Mouse (Mus musculus) midbrain, embryonic 10.5 days (tissue): ENCODE measurements around the gene Cdc34. TPM values are rescaled to one million over a fixed set of nuclear protein-coding genes. Genes with fewer than 3 reads are reported as not detected.
A peak's percentile ranks its signal among the peaks of the same experiment; 100 is the strongest.

ENCODE experiments used
- DNase-seq: peaks from one replicate; pipeline ENCODE4 v3.0.0-alpha.2; 2017; ENCODE audit warnings: low spot score
- H3K27ac ChIP-seq: fragments of 300-500 bp; sonication (generic); replicated peaks from 2 replicates; pipeline ENCODE4 v1.5.1; 2016; ENCODE audit warnings: mild to moderate bottlenecking
- H3K27me3 ChIP-seq: fragments of 300-500 bp; sonication (generic); 2 replicates; pipeline ENCODE4 v1.6.1; 2016; ENCODE audit warnings: low read depth, mild to moderate bottlenecking; ENCODE audit not compliant: poor library complexity, severe bottlenecking
- H3K36me3 ChIP-seq: fragments of 300-500 bp; sonication (generic); 2 replicates; pipeline ENCODE4 v1.6.1; 2016; ENCODE audit warnings: mild to moderate bottlenecking, moderate library complexity
- H3K4me1 ChIP-seq: fragments of 300-500 bp; sonication (generic); 2 replicates; pipeline ENCODE4 v1.6.1; 2016
- H3K4me3 ChIP-seq: fragments of 300-500 bp; sonication (generic); 2 replicates; pipeline ENCODE4 v1.5.1; 2016; ENCODE audit warnings: mild to moderate bottlenecking, moderate library complexity
- H3K9me3 ChIP-seq: fragments of 300-500 bp; sonication (generic); replicated peaks from 2 replicates; pipeline ENCODE4 v1.6.1; 2016; ENCODE audit warnings: mild to moderate bottlenecking
- WGBS: fragments of 180-500 bp; shearing (Covaris S2); methylation state at CpG from one replicate; pipeline ENCODE4 v1.1.7; 2016; 5-methylcytosine and 5-hydroxymethylcytosine counted together
- polyA plus RNA-seq: library from polyadenylated mRNA; unstranded; fragments of >200 nt; fragmentation: Nextera tagmentation; extraction: Ambion mirVana; gene quantifications from 2 replicates; pipeline ENCODE4 v1.2.1, GENCODE M21; 2016

Gene Cdc34
- polyA plus RNA-seq, 1 experiment from 2014 or later, result 270 TPM

- no peaks in the 10 kb centered on the region for H3K9me3 ChIP-seq
- peak; percentile 99 for DNase-seq
- peaks cover 64% of the 10 kb centered on the region for H3K4me1 ChIP-seq
- WGBS, result under 1% methylated on average over 61 of the region's 65 CpGs
- H3K27ac ChIP-seq, result peak within 1 kb of the TSS; percentile 98
- no peaks in the 10 kb centered on the region for H3K27me3 ChIP-seq
- peak within 1 kb of the TSS; percentile 89 for H3K4me3 ChIP-seq
- peaks cover 34% of the 10 kb centered on the region for H3K36me3 ChIP-seq
These were observed 22.3 kb downstream of the Cdc34 start, which contains the start of gene Bsg for GRCm38 (mm10) chr10:79704065-79704969. Gene Bsg (plus strand): TSS chr10:79704491.

DNA sequence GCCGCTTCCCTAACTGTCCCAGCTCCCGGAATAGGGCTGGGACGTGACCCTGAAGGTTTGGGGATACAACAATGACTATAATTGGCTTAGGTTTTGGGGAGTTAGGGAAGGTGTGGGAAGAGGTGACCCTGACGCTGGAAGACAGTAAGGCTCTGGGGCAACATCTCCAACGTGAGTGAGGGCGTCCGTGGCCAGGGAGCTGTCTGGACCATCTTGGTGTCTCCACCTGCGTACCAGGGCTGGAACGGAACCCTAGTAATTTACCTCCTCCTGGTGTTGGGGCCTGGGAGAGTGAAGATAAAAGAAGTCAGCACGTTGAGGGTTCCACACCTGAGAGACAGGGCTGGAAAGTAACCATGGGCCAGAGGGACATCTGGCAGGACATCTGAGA lies 23.0 kb downstream of the Cdc34 start:
- peak overlapping the region; percentile 98 for H3K27ac ChIP-seq
- peak overlapping the region; percentile 89 for H3K4me3 ChIP-seq
- WGBS, result 5% methylated on average over 10 of the region's 10 CpGs
- no peaks in the 10 kb centered on the region for H3K27me3 ChIP-seq
- H3K9me3 ChIP-seq, result no peaks in the 10 kb centered on the region
- DNase-seq, result no peak
- H3K36me3 ChIP-seq, result peaks cover 40% of the 10 kb centered on the region
- H3K4me1 ChIP-seq, result peaks cover 64% of the 10 kb centered on the region

DNA sequence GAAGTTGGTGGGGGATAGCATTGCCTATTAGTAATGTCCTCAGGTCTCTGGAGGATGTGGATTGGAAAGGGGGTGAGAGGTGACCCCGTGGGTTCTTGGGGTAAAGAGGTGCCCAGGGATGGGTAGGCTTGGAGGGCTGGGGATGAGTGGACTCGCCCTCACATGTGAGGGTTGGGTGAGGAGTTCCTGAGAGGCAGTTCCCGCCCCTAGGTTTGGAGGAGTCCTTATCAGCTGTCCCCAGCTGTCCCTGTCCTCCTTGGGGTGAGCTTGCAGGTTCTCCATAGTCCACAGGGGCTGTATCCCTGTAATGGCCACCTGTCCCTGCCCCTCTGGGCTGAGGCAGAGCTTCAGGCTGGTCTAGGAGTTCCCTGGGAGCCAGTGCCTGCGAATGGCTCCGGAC lies 24.0 kb downstream of the Cdc34 start:
- peaks cover 50% of the 10 kb centered on the region for H3K36me3 ChIP-seq
- DNase-seq, result no peak
- whole genome bisulfite sequencing, result 83% methylated on average over 5 of the region's 5 CpGs
- H3K4me3 ChIP-seq, result peak overlapping the region; percentile 89
- no peaks in the 10 kb centered on the region for H3K9me3 ChIP-seq
- H3K27ac ChIP-seq, result peak overlapping the region; percentile 46
- no peaks in the 10 kb centered on the region for H3K27me3 ChIP-seq
- H3K4me1 ChIP-seq, result peaks cover 60% of the 10 kb centered on the region

GRCm38 (mm10) chr10:79706406-79707094 lies 24.6 kb downstream of the Cdc34 start:
- Histone ChIP-seq H3K36me3 (peaks cover 56% of the 10 kb centered on the region), H3K27me3 (no peaks in the 10 kb centered on the region), H3K27ac (peak overlapping the region; percentile 46; the same call in 1 of the 2 replicates), H3K4me1 (peaks cover 54% of the 10 kb centered on the region), H3K9me3 (no peaks in the 10 kb centered on the region), H3K4me3 (peak overlapping the region; percentile 89)
- no peak for DNase-seq
- WGBS, result 93% methylated on average over 5 of the region's 5 CpGs

GRCm38 (mm10) chr10:79707162-79707561 lies 25.2 kb downstream of the Cdc34 start:
- H3K4me1 ChIP-seq, result peaks cover 52% of the 10 kb centered on the region
- no peak for DNase-seq
- H3K36me3 ChIP-seq, result peaks cover 62% of the 10 kb centered on the region
- no peaks in the 10 kb centered on the region for H3K27me3 ChIP-seq
- no peak overlapping the region for H3K4me3 ChIP-seq
- WGBS, result 83% methylated on average over 1 of the region's 1 CpGs
- H3K9me3 ChIP-seq, result no peaks in the 10 kb centered on the region
- H3K27ac ChIP-seq, result no peak overlapping the region

DNA sequence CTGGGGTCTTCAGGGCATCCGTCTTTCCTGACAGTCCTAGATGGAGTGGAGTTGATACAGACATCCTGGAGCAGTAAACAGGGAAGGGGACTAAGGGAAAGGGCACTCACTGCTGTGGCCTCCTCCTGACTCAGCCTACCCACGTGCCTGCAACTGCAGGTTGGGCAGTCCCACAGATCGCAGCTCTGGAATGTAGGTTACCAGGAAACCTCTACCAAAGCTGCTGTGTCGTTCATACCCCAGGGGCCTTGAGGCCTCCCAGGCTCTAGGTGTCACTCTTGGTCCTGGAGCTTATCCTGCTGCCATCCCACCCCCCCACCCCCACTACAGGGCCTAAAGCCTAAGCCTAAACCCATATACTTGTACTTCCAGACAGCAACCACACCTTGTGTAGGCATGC lies 25.8 kb downstream of the Cdc34 start:
- Histone ChIP-seq H3K27me3 (no peaks in the 10 kb centered on the region), H3K4me1 (peaks cover 54% of the 10 kb centered on the region), H3K27ac (no peak overlapping the region), H3K9me3 (no peaks in the 10 kb centered on the region), H3K36me3 (peaks cover 68% of the 10 kb centered on the region), H3K4me3 (no peak overlapping the region)
- 66% methylated on average over 4 of the region's 4 CpGs for WGBS
- no peak for DNase-seq

GRCm38 (mm10) chr10:79708668-79709067 lies 26.7 kb downstream of the Cdc34 start:
- H3K27me3 ChIP-seq, result no peaks in the 10 kb centered on the region
- H3K27ac ChIP-seq, result no peak overlapping the region
- 96% methylated on average over 21 of the region's 21 CpGs for WGBS
- DNase-seq, result no peak
- peaks cover 53% of the 10 kb centered on the region for H3K4me1 ChIP-seq
- no peaks in the 10 kb centered on the region for H3K9me3 ChIP-seq
- H3K4me3 ChIP-seq, result no peak overlapping the region
- H3K36me3 ChIP-seq, result peaks cover 72% of the 10 kb centered on the region

GRCm38 (mm10) chr10:79709307-79709706 lies 27.3 kb downstream of the Cdc34 start:
- H3K27ac ChIP-seq, result no peak overlapping the region
- no peak overlapping the region for H3K4me3 ChIP-seq
- peaks cover 50% of the 10 kb centered on the region for H3K4me1 ChIP-seq
- 84% methylated on average over 7 of the region's 7 CpGs for WGBS
- H3K27me3 ChIP-seq, result peaks cover 6% of the 10 kb centered on the region; the same call in 1 of the 2 replicates
- H3K9me3 ChIP-seq, result no peaks in the 10 kb centered on the region
- no peak for DNase-seq
- peaks cover 72% of the 10 kb centered on the region for H3K36me3 ChIP-seq

GRCm38 (mm10) chr10:79712029-79712428 lies 30.0 kb downstream of the Cdc34 start:
- Histone ChIP-seq H3K4me1 (peaks cover 37% of the 10 kb centered on the region), H3K27ac (no peak overlapping the region), H3K9me3 (no peaks in the 10 kb centered on the region), H3K36me3 (peaks cover 61% of the 10 kb centered on the region), H3K4me3 (no peak overlapping the region), H3K27me3 (peaks cover 33% of the 10 kb centered on the region)
- DNase-seq, result no peak
- 76% methylated on average over 1 of the region's 1 CpGs for WGBS

DNA sequence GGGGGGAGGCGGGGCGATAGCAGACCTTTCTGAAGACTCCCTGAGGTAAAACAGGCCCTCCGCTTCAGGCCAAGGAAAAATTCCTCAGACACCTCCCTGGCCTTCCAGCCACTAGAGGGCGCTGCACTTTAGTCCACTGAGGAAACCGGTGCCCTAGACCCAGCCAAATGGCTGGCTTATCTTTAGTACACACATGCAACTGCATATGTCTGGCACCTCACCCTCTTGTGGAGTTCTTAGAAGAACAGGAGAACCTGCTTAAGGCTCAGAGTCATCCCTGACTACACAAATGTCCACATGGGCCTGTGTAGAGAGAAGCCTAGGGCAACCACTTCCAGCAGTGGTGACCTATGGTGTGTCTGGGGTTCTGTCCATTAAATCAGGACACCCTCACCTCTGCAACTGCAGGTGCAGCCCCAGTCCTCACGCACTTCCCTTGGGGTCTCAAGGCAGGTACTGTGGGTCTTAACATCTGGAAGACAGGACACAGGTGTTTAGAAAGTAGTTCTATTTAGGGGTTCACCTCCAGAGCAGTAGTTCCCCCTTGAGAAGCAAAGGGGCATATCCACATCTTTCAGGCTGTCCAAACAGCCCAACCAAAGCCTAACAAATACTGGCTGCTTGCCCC lies 30.6 kb downstream of the Cdc34 start:
- no peaks in the 10 kb centered on the region for H3K9me3 ChIP-seq
- 18% methylated on average over 4 of the region's 6 CpGs for WGBS
- peaks cover 37% of the 10 kb centered on the region for H3K4me1 ChIP-seq
- H3K27ac ChIP-seq, result no peak overlapping the region
- peaks cover 39% of the 10 kb centered on the region for H3K27me3 ChIP-seq
- peaks cover 55% of the 10 kb centered on the region for H3K36me3 ChIP-seq
- peak; percentile 82 for DNase-seq
- no peak overlapping the region for H3K4me3 ChIP-seq

- Histone ChIP-seq H3K27ac (no peak overlapping the region), H3K4me1 (peaks cover 37% of the 10 kb centered on the region), H3K9me3 (no peaks in the 10 kb centered on the region), H3K4me3 (no peak overlapping the region), H3K36me3 (peaks cover 49% of the 10 kb centered on the region), H3K27me3 (peaks cover 45% of the 10 kb centered on the region)
- WGBS, result 53% methylated on average over 1 of the region's 1 CpGs
- no peak for DNase-seq
These were observed 31.2 kb downstream of the Cdc34 start for GRCm38 (mm10) chr10:79713163-79713562.

DNA sequence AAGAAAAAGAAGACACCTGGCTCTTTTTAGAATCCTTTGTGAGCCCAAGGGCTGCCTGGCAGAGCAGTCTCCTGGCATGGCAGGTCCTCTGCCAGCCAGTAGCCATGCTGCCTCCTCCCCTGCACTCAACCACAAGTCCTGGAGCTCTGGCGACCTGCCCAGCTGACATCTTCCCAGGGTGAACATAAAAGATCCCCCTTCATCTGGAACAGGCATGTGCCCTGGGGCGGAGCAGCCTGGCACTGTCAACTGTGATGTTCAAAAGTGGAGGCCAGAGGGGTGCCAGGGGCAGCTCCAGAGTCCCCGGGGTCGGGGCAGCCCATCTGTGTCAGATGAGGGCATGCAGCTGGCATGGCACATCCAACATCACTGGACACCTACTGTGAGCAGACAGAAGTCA lies 33.0 kb downstream of the Cdc34 start:
- H3K4me1 ChIP-seq, result peaks cover 27% of the 10 kb centered on the region
- no peaks in the 10 kb centered on the region for H3K9me3 ChIP-seq
- no peak overlapping the region for H3K4me3 ChIP-seq
- no peak overlapping the region for H3K27ac ChIP-seq
- H3K36me3 ChIP-seq, result peaks cover 31% of the 10 kb centered on the region
- no peak for DNase-seq
- peaks cover 63% of the 10 kb centered on the region for H3K27me3 ChIP-seq
- 72% methylated on average over 4 of the region's 4 CpGs for WGBS
